Mouse (Mus musculus) sigmoid colon, adult 10 weeks (tissue): ENCODE measurements around the gene Ccr2. TPM values are rescaled to one million over a fixed set of nuclear protein-coding genes. Genes with fewer than 3 reads are reported as not detected.

Source experiments
- polyA plus RNA-seq: library from polyadenylated mRNA; stranded (reverse); fragments of 350-450 nt; fragmentation: Illumina TruSeq; extraction: RNeasy Lipid Tissue Mini Kit (QIAGEN cat#74804); gene quantifications from one replicate; pipeline ENCODE4 v1.2.3, GENCODE M21; 2014; ENCODE audit warnings: low read depth, low replicate concordance

Gene Ccr2
- polyA plus RNA-seq = 28.7 TPM

GRCm38 (mm10) chr9:124101723-124102122 is at the start of gene Ccr2:
Ccr2 (plus strand) TSS chr9:124101950.

GRCm38 (mm10) chr9:124121387-124122184 is 19.8 kb downstream of the Ccr2 start, which contains the start of gene Ccr5:
Ccr5 (plus strand) TSS chr9:124121543.

Other genes with a start within 250 kb of the Ccr2 start
- gene Xcr1, start 239.9 kb upstream of the Ccr2 start, polyA plus RNA-seq = 1.5 TPM
- 19.0 TPM for gene Ccr1, start 133.3 kb upstream of the Ccr2 start, polyA plus RNA-seq
- gene Ccr1l1, start 123.5 kb upstream of the Ccr2 start, polyA plus RNA-seq = not detected
- gene Ccr3, start 80.0 kb upstream of the Ccr2 start, polyA plus RNA-seq = 0.50 TPM
- 7.7 TPM for gene Ccr5, start 19.6 kb downstream of the Ccr2 start, polyA plus RNA-seq
- 210 TPM for gene 2010315B03Rik, start 210.7 kb downstream of the Ccr2 start, polyA plus RNA-seq